Mouse (Mus musculus) liver, embryonic 11.5 days (tissue): Measurements from ENCODE around the gene Grhl3. TPM values are rescaled to one million over a fixed set of nuclear protein-coding genes. Genes with fewer than 3 reads are reported as not detected.

Experiments used
- ATAC-seq: fragments of 200-750 bp; cut with Nextera tagmentation; replicated peaks from 2 replicates; pipeline ENCODE4 v1.8.0; 2017; ENCODE audit warnings: moderate number of reproducible peaks, mild to moderate bottlenecking, moderate TSS enrichment, moderate library complexity; ENCODE audit not compliant: low FRiP score
- DNase-seq: peaks from one replicate; pipeline ENCODE4 v3.0.0-alpha.2; 2017; ENCODE audit warnings: low spot score
- H3K27ac ChIP-seq: fragments of 300-500 bp; sonication (generic); 2 replicates; pipeline ENCODE4 v1.5.1; 2014; ENCODE audit warnings: mild to moderate bottlenecking, low read depth, low read length, control low read depth
- H3K27me3 ChIP-seq: fragments of 300-500 bp; sonication (generic); replicated peaks from 2 replicates; pipeline ENCODE4 v1.6.1; 2014; ENCODE audit warnings: low read length, mixed read lengths; ENCODE audit not compliant: control insufficient read depth, insufficient read depth
- H3K36me3 ChIP-seq: fragments of 300-500 bp; sonication (generic); 2 replicates; pipeline ENCODE4 v1.6.1; 2014; ENCODE audit warnings: mild to moderate bottlenecking, low read length, moderate library complexity, mixed read lengths; ENCODE audit not compliant: control insufficient read depth, insufficient read depth
- H3K4me1 ChIP-seq: fragments of 300-500 bp; sonication (generic); replicated peaks from 2 replicates; pipeline ENCODE4 v1.6.1; 2014; ENCODE audit warnings: low read length, mixed read lengths; ENCODE audit not compliant: control insufficient read depth, insufficient read depth
- H3K4me2 ChIP-seq: fragments of 300-500 bp; sonication (generic); 2 replicates; pipeline ENCODE4 v1.6.1; 2014; ENCODE audit warnings: mild to moderate bottlenecking, control low read depth, moderate library complexity
- H3K4me3 ChIP-seq: fragments of 300-500 bp; sonication (generic); 2 replicates; pipeline ENCODE4 v1.5.1; 2014; ENCODE audit warnings: low read depth, low read length, control low read depth
- H3K9ac ChIP-seq: fragments of 300-500 bp; sonication (generic); 2 replicates; pipeline ENCODE4 v1.6.1; 2014; ENCODE audit warnings: low read depth, low read length, control low read depth
- H3K9me3 ChIP-seq: fragments of 300-500 bp; sonication (generic); 2 replicates; pipeline ENCODE4 v1.6.1; 2016; ENCODE audit warnings: low read length, inconsistent platforms, mixed read lengths; ENCODE audit not compliant: control insufficient read depth
- WGBS: fragments of 180-500 bp; shearing (Covaris S2); extraction: QIAGEN DNeasy Blood & Tissue Kit; methylation state at CpG from one replicate; pipeline ENCODE4 v1.1.7; 2014; 5-methylcytosine and 5-hydroxymethylcytosine counted together
- polyA plus RNA-seq: library from polyadenylated mRNA; unstranded; fragments of >200 nt; fragmentation: Nextera tagmentation; extraction: Ambion mirVana; gene quantifications from 2 replicates; pipeline ENCODE4 v1.2.1, GENCODE M21; 2014

Gene Grhl3
- polyA plus RNA-seq, 1 experiment from 2014 or later: 3.7 TPM

- Histone ChIP-seq H3K9me3 (peaks cover 6% of the 10 kb centered on the region), H3K4me2 (no peak overlapping the region), H3K4me3 (no peak overlapping the region), H3K9ac (no peak overlapping the region), H3K36me3 (no peaks in the 10 kb centered on the region), H3K4me1 (no peaks in the 10 kb centered on the region), H3K27me3 (peaks cover 3% of the 10 kb centered on the region; the same call in 1 of the 2 replicates), H3K27ac (no peak overlapping the region)
- ATAC-seq (no peak), DNase-seq (no peak)
- WGBS: 51% methylated on average over 2 of the region's 2 CpGs
Measured at GRCm38 (mm10) chr4:135530270-135530669, 43.2 kb downstream of the Grhl3 start.

GRCm38 (mm10) chr4:135526039-135526710 lies 47.3 kb downstream of the Grhl3 start:
- no peak overlapping the region for H3K4me2 ChIP-seq
- peaks cover 6% of the 10 kb centered on the region for H3K9me3 ChIP-seq
- no peak overlapping the region for H3K9ac ChIP-seq
- 40% methylated on average over 14 of the region's 14 CpGs for WGBS
- peaks cover 3% of the 10 kb centered on the region; the same call in 1 of the 2 replicates for H3K27me3 ChIP-seq
- ATAC-seq: no peak
- H3K27ac ChIP-seq: no peak overlapping the region
- H3K36me3 ChIP-seq: no peaks in the 10 kb centered on the region
- H3K4me3 ChIP-seq: no peak overlapping the region
- no peak for DNase-seq
- no peaks in the 10 kb centered on the region for H3K4me1 ChIP-seq

GRCm38 (mm10) chr4:135525057-135525456 lies 48.4 kb downstream of the Grhl3 start:
- Histone ChIP-seq H3K4me3 (no peak overlapping the region), H3K27ac (no peak overlapping the region), H3K27me3 (peaks cover 3% of the 10 kb centered on the region; the same call in 1 of the 2 replicates), H3K9ac (no peak overlapping the region), H3K36me3 (no peaks in the 10 kb centered on the region), H3K4me1 (no peaks in the 10 kb centered on the region), H3K9me3 (peaks cover under 1% of the 10 kb centered on the region; the same call in 1 of the 2 replicates), H3K4me2 (no peak overlapping the region)
- 63% methylated on average over 12 of the region's 12 CpGs for WGBS
- ATAC-seq (no peak), DNase-seq (no peak)

- DNase-seq (no peak), ATAC-seq (no peak)
- WGBS: 21% methylated on average over 6 of the region's 7 CpGs
- Histone ChIP-seq H3K27ac (no peak overlapping the region), H3K9me3 (no peaks in the 10 kb centered on the region), H3K4me3 (no peak overlapping the region), H3K36me3 (no peaks in the 10 kb centered on the region), H3K4me1 (no peaks in the 10 kb centered on the region), H3K9ac (no peak overlapping the region), H3K27me3 (peaks cover 3% of the 10 kb centered on the region; the same call in 1 of the 2 replicates), H3K4me2 (no peak overlapping the region)
Measured at GRCm38 (mm10) chr4:135523939-135524338, 49.5 kb downstream of the Grhl3 start.

GRCm38 (mm10) chr4:135520421-135520820 lies 53.0 kb downstream of the Grhl3 start:
- WGBS: 69% methylated on average over 9 of the region's 9 CpGs
- Histone ChIP-seq H3K9ac (no peak overlapping the region), H3K4me2 (no peak overlapping the region), H3K4me1 (no peaks in the 10 kb centered on the region), H3K36me3 (no peaks in the 10 kb centered on the region), H3K27ac (no peak overlapping the region), H3K27me3 (no peaks in the 10 kb centered on the region), H3K9me3 (no peaks in the 10 kb centered on the region), H3K4me3 (no peak overlapping the region)
- ATAC-seq: no peak
- no peak for DNase-seq

- 72% methylated on average over 12 of the region's 12 CpGs for WGBS
- ATAC-seq (no peak), DNase-seq (no peak)
- Histone ChIP-seq H3K4me2 (no peak overlapping the region), H3K27me3 (no peaks in the 10 kb centered on the region), H3K9ac (no peak overlapping the region), H3K4me3 (no peak overlapping the region), H3K4me1 (no peaks in the 10 kb centered on the region), H3K9me3 (no peaks in the 10 kb centered on the region), H3K27ac (no peak overlapping the region), H3K36me3 (no peaks in the 10 kb centered on the region)
Measured at GRCm38 (mm10) chr4:135518135-135518534, 55.3 kb downstream of the Grhl3 start.

GRCm38 (mm10) chr4:135516351-135517316 lies 56.8 kb downstream of the Grhl3 start:
- DNase-seq: peak; percentile 50
- H3K36me3 ChIP-seq: no peaks in the 10 kb centered on the region
- 50% methylated on average over 15 of the region's 15 CpGs for WGBS

GRCm38 (mm10) chr4:135514925-135515324 lies 58.5 kb downstream of the Grhl3 start:
- ATAC-seq (no peak), DNase-seq (no peak)
- WGBS: 69% methylated on average over 14 of the region's 14 CpGs
- H3K27me3 ChIP-seq: no peaks in the 10 kb centered on the region
- no peak overlapping the region for H3K4me3 ChIP-seq
- no peaks in the 10 kb centered on the region for H3K4me1 ChIP-seq
- no peak overlapping the region for H3K9ac ChIP-seq
- H3K9me3 ChIP-seq: no peaks in the 10 kb centered on the region
- no peak overlapping the region for H3K4me2 ChIP-seq
- H3K27ac ChIP-seq: no peak overlapping the region
- H3K36me3 ChIP-seq: no peaks in the 10 kb centered on the region

More at GRCm38 (mm10) chr4:135516351-135517316, 56.8 kb downstream of the Grhl3 start:
- Histone ChIP-seq H3K4me3 (no peak overlapping the region), H3K4me1 (no peaks in the 10 kb centered on the region), H3K4me2 (no peak overlapping the region), H3K9me3 (no peaks in the 10 kb centered on the region), H3K27ac (no peak overlapping the region), H3K27me3 (no peaks in the 10 kb centered on the region), H3K9ac (no peak overlapping the region)
- no peak for ATAC-seq
